Mouse (Mus musculus) heart, adult 2 months (tissue): ENCODE data around the gene Dennd2a.

ENCODE experiments used
- CTCF ChIP-seq: fragments of 200-600 bp; IDR thresholded peaks from 2 replicates; pipeline ENCODE4 v1.8.1; 2022; ENCODE audit warnings: antibody characterized with exemption, mild to moderate bottlenecking, moderate library complexity
- POLR2A ChIP-seq: fragments of 200-500 bp; IDR thresholded peaks from 2 replicates; pipeline ENCODE4 v1.6.1; 2011; ENCODE audit warnings: mild to moderate bottlenecking, low read depth, low read length, control low read depth; ENCODE audit not compliant: insufficient read depth

DNA sequence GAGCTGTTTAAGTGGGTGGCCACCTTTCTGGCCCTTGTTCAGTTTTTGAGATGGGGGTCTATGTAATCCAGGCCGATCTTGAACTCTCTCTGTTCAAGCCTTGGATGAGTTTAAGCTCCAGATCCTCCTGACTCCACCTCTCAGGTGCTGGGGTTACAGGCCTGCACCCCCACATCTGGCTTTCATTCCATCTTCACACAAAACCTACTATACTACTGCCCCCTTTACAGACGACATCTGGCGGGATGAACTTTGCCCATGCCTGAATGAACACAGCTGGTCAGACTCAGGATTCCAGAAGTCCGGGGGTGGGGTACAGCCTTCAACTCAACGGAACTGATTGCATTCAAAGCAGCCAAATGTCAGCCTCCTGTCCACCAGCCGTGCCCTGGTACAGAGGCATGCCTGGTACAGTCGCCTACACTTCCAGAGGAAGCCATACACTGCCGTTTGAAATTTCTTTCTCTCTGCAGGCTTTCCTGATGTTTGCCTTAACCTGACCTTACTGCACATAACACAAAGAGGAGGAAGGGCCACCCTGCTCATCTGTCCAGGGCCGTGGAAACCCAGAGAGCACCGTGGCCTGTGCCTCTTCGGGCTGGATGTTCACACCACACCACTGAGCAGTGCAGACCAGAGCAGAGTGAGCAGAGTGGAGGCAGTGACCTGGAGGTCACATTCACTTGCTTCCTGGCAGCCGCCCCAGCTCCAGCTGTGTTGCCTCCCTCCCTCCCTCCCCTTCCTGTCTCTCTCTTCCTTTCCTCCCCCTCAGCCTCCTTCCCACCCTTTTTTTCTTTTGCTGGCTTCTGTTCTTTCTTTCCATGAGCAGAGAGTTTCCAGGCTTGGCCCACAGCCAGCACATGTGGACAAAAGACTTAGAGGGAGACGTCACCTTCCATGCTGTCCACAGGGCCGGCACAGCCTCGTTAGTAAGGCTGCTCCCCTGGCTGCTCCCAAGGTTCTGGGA is 14.8 kb downstream of the Dennd2a start:
- TF ChIP-seq CTCF (no peak), POLR2A (peak; percentile 35; the same call in 1 of the 2 replicates)
